Mouse (Mus musculus) c-Kit-positive CD71-negative TER-119-negative erythroid progenitor cells, embryonic 14.5 days (primary cell): ENCODE results near the gene Agpat4.
"Not testable (repeated sequence)": the region's sequence is repeated elsewhere in the genome, so short reads cannot be mapped to it uniquely, and the experiment has no call there.

ENCODE experiments used
- DNase-seq: peaks from one replicate; pipeline ENCODE4 v3.0.0-alpha.2; 2013; ENCODE audit warnings: low read depth

Agpat4 gene

DNA sequence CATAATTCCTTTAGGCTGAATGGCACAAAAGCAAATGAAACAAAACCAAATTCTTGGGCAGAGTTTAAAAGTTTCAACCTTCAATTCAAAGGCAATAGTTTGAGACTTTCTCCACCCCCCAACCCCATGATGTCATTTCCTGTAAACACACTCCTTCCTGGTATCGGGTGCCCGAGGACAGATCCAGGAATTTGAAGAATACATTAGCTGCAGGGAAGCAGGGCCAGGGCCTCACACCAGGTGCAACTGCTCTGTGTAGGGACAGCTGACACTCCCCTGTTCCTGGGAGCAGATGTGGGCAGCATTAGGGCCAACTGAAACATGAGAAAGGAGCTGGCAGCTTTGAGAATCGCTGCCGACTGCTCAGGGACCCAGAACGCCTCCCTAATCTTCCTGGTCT is 76.6 kb downstream of the Agpat4 start:
- DNase-seq = no peak

GRCm38 (mm10) chr17:12195604-12196003 is 77.1 kb downstream of the Agpat4 start:
- no peak for DNase-seq

DNA sequence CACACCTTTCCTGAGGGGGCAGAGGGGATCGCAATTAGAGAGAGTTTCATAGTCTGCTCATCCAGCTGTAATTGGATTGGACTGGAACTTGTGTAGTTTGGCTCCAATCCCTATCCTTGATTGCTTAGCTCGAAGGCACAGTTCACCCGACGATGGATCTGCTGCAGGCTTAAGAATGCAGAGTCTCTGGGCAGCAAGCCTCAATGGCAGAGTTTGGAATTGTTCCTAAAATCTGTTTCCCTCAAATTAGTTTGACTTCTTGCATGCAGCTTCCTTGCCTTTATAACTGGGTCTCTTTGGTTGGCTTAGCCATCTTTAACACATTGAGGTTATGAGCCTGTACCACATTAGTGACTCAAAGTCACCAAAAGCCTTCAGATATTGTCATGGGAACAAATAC is 81.4 kb downstream of the Agpat4 start:
- no peak for DNase-seq

DNA sequence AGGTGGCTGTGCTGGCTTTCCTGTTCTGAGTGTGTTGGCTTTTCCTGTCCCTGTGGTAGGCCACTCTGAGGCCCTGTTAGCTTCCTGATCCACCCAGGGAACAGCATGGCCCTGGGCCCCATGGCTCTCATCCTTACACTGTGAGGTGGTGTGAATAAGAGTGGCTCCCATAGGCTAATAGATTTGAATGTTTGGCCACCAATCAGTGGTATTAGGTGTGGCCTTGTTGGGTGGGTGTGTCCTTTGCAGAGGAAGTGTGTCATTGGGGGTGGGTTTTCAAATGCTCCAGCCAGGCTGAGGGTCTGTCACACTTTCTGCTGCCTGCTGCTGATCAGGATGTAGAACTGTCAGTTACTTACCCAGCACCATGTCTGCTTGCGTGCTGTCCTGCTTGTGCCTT is 82.6 kb downstream of the Agpat4 start:
- DNase-seq = no peak

DNA sequence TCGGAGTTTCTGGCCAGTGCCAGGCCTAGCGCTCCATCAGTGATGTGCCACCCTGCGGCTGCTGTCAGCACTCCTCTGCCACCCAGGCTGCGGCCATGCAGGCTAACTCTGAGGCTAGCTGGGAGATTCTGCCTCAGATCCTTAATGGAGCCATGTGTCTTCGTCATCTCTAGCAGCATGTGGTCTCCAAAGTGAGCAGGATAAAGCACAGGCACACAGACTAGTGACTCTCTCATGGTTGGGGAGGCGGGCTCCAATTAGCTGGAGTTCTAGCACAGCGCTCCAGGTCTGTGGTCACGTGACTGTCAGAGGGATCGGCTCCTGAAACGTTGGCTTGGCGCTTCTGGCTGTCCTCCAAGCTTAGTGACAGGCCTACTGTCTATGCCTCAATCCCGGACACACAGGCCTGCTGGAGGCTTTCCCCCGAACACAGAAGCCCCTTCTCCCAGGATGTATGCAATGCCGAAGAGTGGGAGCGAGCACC is 85.0 kb downstream of the Agpat4 start:
- no peak for DNase-seq

GRCm38 (mm10) chr17:12204246-12204645 is 85.7 kb downstream of the Agpat4 start:
- no peak for DNase-seq

DNA sequence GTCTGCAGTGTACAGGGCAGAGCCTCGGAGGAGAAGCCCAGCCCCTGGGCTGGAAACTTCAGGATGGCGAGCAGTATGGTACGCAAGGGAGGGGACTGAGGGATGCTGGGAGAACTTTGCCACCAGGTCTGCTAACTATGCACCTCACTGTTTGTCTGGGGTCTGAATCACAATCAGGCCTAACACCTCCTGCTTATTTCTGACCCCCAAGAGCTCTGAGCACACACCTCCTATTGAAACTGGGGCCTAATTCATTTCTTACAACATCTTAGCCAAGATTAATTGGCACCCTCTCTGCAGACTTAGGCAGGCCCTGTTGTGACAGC is 86.1 kb downstream of the Agpat4 start:
- DNase-seq = no peak

- DNase-seq = no peak
Observed at GRCm38 (mm10) chr17:12205015-12205693, 86.7 kb downstream of the Agpat4 start.

DNA sequence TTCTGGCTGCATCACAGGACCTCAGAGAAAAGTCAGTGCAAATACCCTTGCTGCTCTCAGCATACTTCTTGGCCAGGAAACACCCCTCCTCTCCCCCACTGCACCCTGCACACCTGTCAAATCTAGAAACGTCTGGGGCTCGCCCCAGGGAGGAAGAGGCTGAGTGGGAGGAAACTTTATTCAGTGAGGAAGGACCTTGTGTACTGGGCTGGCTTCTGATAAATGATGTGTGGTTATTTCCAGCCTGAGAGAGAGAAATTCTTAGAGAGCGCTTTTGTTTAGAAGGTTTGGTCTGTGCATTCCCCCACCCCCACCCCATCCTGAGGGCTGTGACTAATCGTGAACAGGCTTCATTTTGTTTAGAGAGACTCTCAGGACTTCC is 87.2 kb downstream of the Agpat4 start:
- peak; percentile 42 for DNase-seq

- no peak for DNase-seq
Observed at GRCm38 (mm10) chr17:12206248-12206647, 87.7 kb downstream of the Agpat4 start.

- DNase-seq = no peak
Observed at GRCm38 (mm10) chr17:12207022-12207548, 88.6 kb downstream of the Agpat4 start.

DNA sequence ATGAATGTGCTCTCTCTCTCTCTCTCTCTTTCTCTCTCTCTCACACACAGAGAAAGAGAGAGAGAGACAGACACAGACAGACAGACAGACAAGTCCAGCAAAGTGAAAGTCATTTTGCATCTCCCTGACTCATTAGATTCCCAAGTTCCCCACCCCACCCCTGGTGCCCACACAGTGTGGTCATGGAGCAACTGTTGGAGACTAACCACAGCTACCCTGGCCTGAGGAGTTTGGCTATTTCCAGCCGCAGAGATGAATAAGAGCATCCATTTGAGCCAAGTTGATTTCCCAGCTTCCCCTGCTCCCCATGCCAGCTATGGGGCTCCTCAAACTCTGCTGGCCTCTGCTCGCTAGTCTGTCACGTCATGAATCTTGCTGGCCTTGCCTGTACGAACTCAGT is 91.0 kb downstream of the Agpat4 start:
- no peak for DNase-seq

DNA sequence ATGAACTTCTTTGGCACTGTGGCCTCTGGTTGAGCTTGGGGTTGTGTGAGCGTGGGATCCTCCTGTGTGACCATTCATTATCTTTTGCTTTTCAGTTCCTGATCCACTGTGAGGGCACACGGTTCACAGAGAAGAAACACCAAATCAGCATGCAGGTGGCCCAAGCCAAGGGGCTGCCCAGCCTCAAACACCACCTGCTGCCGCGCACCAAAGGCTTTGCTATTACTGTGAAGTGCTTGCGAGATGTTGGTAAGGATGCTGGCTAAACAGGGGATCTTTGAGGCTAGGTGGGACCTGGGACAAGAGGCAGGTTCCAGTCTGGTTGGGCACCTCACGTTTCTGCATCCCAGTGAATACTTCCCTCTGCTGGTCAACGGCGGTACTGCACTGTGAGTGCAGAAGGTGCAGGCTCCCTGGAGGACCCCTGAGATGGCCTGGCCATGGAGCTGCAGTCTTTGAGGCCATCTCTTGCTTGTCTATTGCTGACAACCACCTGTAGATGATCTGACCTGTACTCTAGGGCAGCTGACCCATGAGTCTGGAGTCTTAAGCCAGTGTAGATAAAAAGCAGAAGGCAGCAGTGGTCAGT is 92.1 kb downstream of the Agpat4 start:
- peak; percentile 79 for DNase-seq

DNA sequence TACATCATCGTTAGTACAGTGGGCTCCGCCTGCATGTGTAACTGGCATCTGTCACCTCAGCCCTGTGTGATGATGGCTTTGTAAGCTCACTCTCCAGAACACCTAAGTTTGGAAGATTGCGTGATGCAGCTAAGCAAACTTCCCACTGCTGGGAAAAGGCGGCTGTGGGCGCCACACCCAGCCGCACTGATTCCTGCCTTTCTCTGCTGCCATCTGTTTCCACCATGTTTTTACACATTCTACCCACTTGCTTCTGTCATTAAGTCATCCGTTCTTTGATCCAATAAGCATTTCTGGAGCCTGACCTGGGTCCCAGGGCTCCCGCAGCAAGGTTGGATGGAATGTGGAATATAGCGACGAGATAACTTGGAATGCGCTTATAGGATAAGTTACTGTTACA is 93.4 kb downstream of the Agpat4 start:
- DNase-seq = no peak

GRCm38 (mm10) chr17:12212341-12212740 is 93.8 kb downstream of the Agpat4 start:
- DNase-seq = no peak

DNA sequence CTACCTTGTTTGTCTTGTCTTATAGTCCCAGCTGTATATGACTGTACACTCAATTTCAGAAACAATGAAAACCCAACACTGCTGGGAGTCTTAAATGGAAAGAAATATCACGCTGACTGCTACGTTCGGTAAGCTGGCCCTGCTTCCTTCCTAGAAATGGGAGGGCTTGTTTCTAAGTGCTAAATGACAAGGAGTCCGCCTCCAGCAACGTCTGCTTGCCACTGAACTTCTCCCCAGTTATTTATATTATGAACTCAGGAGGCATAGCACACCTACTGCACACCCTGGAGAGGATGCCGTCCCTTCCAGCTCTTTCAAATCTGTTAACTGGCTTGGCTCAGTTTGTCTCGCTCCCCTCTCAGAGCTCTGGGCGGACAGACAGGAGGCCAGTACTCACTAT is 94.9 kb downstream of the Agpat4 start:
- DNase-seq = no peak

DNA sequence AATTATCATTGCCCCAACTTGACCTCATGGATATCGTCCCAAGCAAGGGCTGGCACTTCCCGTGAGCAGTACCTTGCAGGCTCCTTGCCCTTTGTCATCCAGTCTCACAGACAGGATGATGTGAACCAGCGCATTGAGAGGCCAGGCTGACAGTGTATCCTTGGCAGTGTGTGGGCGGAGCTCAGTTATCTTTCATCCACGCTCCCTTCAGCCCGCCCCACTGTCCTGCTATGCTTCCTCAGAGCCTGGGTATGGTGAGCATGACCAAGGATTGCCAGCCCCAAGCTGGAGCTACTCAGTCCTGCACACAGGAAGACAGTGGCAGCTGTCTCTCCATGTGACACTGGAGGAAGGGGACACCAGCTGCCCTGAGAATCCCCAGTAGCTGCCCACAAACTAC is 97.7 kb downstream of the Agpat4 start:
- no peak for DNase-seq

GRCm38 (mm10) chr17:12221926-12222325 is 103.4 kb downstream of the Agpat4 start:
- no peak for DNase-seq

GRCm38 (mm10) chr17:12223682-12224081 is 105.2 kb downstream of the Agpat4 start:
- DNase-seq = no peak

- DNase-seq = no peak
Observed at GRCm38 (mm10) chr17:12224145-12224544, 105.6 kb downstream of the Agpat4 start.

DNA sequence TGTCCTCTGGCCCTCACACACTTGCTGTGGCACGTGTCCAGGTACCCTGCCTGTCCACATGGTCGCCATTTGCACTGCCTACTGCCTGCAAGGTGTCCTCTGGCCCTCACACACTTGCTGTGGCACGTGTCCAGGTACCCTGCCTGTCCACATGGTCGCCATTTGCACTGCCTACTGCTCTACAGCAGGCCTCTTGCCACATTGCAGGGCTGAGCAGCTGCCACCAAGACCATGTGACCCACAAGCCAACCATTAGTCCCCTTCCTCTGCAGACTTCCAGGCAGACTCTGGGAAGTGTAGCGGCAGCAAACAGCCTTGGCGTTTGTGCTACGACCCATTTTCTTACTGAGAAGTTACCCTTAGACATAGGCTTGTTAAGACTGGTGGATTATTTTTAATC is 106.0 kb downstream of the Agpat4 start:
- not testable (repeated sequence) for DNase-seq

DNA sequence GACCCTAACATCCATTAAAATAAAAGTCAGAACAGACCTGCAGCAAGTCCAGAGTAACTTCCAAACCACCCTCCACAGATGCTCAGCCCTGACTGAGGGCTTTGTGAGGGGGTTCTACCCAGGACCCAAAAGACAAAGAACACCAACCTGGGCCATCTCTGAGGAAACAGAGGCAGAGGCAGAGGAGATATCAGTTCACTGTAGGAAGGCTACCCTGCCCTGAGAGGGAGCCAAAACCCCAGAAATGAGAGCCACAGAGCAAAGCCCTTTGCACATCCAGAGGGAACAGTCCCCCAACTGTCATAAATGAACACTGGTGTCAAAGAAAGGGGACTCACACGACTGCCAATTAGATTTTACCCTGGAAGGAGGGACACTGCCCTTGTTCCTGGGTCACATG is 106.7 kb downstream of the Agpat4 start:
- no peak for DNase-seq

DNA sequence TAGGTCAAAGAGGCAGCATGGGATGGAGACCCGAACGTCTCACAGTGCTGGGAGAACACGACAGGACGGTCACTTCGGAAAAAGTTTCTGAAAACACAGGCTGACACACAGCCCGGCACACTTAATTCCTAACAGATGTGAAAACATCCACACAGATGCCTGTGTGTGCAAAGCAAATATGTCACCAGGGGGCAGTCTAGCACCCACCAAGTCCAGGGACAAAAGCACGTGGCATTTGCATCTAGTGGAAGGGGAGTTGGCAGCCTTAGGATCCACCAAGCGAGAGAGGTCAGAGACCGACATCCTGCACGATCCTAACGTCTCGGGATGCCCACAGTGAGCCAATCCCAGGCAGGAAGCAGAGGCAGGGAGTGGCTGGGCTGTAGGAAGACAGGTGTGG is 108.0 kb downstream of the Agpat4 start:
- no peak for DNase-seq

- DNase-seq = no peak
Observed at GRCm38 (mm10) chr17:12228001-12228400, 109.5 kb downstream of the Agpat4 start.
